Mouse (Mus musculus) intestine, embryonic 16.5 days (tissue): ENCODE measurements around the gene Itpkb. TPM values are rescaled to one million over a fixed set of nuclear protein-coding genes. Genes with fewer than 3 reads are reported as not detected.

ENCODE experiments used
- ATAC-seq: fragments of 200-750 bp; cut with Nextera tagmentation; 2 replicates; pipeline ENCODE4 v1.8.0; 2017; ENCODE audit warnings: moderate TSS enrichment, moderate library complexity
- H3K27ac ChIP-seq: fragments of 300-500 bp; sonication (generic); 2 replicates; pipeline ENCODE4 v1.5.1; 2014; ENCODE audit warnings: mild to moderate bottlenecking, low read length
- H3K27me3 ChIP-seq: fragments of 300-500 bp; sonication (generic); replicated peaks from 2 replicates; pipeline ENCODE4 v1.6.1; 2014; ENCODE audit warnings: low read length, control low read depth, mixed read lengths; ENCODE audit not compliant: control insufficient read depth, insufficient read depth
- H3K36me3 ChIP-seq: fragments of 300-500 bp; sonication (generic); 2 replicates; pipeline ENCODE4 v1.6.1; 2014; ENCODE audit warnings: low read length, control low read depth; ENCODE audit not compliant: control insufficient read depth, insufficient read depth
- H3K4me1 ChIP-seq: fragments of 300-500 bp; sonication (generic); 2 replicates; pipeline ENCODE4 v1.6.1; 2014; ENCODE audit warnings: low read length, control low read depth, mixed read lengths; ENCODE audit not compliant: control insufficient read depth, insufficient read depth
- H3K4me2 ChIP-seq: fragments of 300-500 bp; sonication (generic); 2 replicates; pipeline ENCODE4 v1.6.1; 2014; ENCODE audit warnings: low read depth, low read length, control low read depth
- H3K4me3 ChIP-seq: fragments of 300-500 bp; sonication (generic); 2 replicates; pipeline ENCODE4 v1.5.1; 2014; ENCODE audit warnings: mild to moderate bottlenecking, low read length
- H3K9ac ChIP-seq: fragments of 300-500 bp; sonication (generic); 2 replicates; pipeline ENCODE4 v1.6.1; 2014; ENCODE audit warnings: low read depth, low read length
- H3K9me3 ChIP-seq: fragments of 300-500 bp; sonication (generic); 2 replicates; pipeline ENCODE4 v1.6.1; 2016; ENCODE audit warnings: low read length, control low read depth; ENCODE audit not compliant: control insufficient read depth
- WGBS: fragments of 180-500 bp; shearing (Covaris S2); extraction: QIAGEN DNeasy Blood & Tissue Kit; methylation state at CpG from one replicate; pipeline ENCODE4 v1.1.7; 2014; 5-methylcytosine and 5-hydroxymethylcytosine counted together
- polyA plus RNA-seq: library from polyadenylated mRNA; unstranded; fragments of >200 nt; fragmentation: Nextera tagmentation; extraction: Ambion mirVana; gene quantifications from 2 replicates; pipeline ENCODE4 v1.2.1, GENCODE M21; 2015

Itpkb gene
- polyA plus RNA-seq: 5.1 TPM in 2 replicates

DNA sequence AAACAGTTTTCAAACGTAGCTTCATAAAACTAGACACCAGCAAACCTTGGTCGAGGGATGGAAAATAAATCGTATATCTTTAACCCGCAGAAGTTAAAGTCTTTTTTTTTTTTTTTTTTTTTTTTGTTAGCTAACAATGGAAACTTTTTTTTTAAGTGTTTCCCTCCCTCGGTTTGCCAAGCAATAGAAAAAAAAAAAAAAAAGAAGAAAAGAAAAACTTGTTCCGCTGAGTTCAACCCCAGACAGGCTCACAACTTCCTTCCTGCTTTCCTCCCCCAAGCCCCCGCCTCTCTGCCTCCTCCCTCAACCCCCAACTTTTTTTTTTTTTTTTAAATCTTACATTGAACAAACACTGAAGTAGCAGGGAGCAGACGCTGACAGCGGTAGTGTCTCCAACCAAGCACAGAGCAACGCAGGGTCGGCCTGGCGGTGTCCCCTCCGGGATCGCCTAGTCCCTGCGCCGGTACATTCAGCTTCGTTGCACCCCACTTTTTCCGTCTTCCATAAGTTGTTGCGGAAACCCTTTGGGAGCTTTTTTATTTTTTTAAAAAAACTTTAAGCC is at the start of gene Itpkb:
Gene Itpkb, plus strand, starts transcription at position 341 of the 562 bp plus-strand sequence.
- peaks cover 31% of the 10 kb centered on the region for H3K4me1 ChIP-seq
- H3K36me3 ChIP-seq: 0 out of 2 replicates have a peak, but pooled peaks cover 5% of the 10 kb centered on the region
- WGBS: 1% methylated on average over 19 of the region's 19 CpGs
- H3K9ac ChIP-seq: peak within 1 kb of the TSS; percentile 89
- H3K27me3 ChIP-seq: no peaks in the 10 kb centered on the region
- peak within 1 kb of the TSS; percentile 97 for H3K4me2 ChIP-seq
- peak within 1 kb of the TSS; percentile 80 for H3K4me3 ChIP-seq
- ATAC-seq: peak; percentile 68
- H3K27ac ChIP-seq: peak within 1 kb of the TSS; percentile 94
- no peaks in the 10 kb centered on the region for H3K9me3 ChIP-seq

DNA sequence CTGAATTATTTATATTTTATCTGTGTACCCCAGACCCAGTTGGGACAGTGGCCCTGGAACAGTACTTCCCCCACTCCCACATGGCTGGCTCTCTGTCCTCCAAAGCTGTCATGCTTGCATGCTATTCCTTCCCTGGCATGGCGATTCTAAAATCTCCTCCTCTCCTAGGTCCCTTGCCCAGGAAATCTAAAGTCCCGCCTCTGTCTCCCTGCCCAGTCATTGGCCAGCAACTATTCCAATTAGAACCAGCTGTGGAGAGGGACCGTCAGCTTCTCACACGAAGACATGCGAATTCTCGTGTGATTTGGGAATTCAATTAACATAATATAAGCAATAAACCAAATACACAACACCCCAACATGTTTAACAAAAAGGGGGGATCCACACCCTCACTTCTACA is 47.7 kb upstream of the Itpkb start:
- 74% methylated on average over 6 of the region's 6 CpGs for WGBS
- H3K9ac ChIP-seq: no peak overlapping the region
- no peak overlapping the region for H3K4me2 ChIP-seq
- no peak overlapping the region for H3K27ac ChIP-seq
- no peaks in the 10 kb centered on the region for H3K36me3 ChIP-seq
- ATAC-seq: no peak
- H3K9me3 ChIP-seq: no peaks in the 10 kb centered on the region
- H3K4me1 ChIP-seq: peaks cover 25% of the 10 kb centered on the region
- no peaks in the 10 kb centered on the region for H3K27me3 ChIP-seq
- no peak overlapping the region for H3K4me3 ChIP-seq

DNA sequence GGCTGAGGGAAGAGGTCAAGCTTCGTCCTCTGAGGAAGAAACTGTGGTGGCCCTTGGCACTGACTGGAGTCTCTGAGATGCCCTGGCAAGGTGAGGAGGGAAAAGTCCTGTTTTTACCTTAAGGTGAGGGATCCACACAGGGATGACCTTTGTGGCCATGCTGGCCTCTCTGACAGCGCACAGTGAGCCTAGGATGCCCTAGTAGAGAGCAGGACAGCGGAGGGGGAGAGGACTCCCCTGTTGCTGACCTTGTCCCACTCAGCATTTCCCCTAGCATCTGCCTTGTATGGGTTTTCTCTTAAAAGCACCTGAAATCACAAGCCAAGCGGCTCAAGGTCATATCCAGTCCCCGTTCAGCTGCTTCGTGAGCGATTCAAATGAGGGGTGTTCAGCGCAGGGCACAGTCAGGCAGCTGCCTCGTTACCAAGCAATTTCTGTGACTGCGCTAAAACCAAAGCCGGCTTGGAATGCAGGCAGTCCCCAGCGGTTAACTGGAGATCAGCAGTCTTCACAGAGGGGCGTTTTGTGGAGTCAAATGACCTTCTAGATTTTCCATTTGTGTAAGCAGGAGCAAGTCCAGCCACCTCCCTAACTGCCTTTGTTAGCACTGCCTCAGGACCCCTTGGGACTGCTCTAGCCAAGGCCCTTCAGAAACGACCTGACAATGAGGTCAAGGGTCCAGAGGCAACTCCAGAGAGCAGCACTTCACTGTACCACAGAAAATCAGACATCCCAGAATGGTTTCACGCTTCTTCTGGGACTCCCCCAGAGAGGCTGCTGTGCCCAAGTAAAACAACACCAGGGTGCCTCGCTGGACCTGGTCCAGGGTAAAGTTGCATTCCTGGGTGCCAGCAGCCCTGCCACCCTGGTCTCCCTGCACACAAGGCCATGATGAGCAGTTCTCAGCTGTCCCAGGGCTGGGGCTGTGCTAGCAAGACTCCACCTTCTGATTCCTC is 46.2 kb upstream of the Itpkb start:
- WGBS: 34% methylated on average over 16 of the region's 16 CpGs
- Histone ChIP-seq H3K4me3 (no peak overlapping the region), H3K9me3 (no peaks in the 10 kb centered on the region), H3K36me3 (no peaks in the 10 kb centered on the region), H3K4me1 (peaks cover 25% of the 10 kb centered on the region), H3K9ac (0 out of 2 replicates have a peak overlapping the region, but pooled peaks have one; percentile 12), H3K27me3 (no peaks in the 10 kb centered on the region), H3K27ac (no peak overlapping the region), H3K4me2 (no peak overlapping the region)
- ATAC-seq: no peak

DNA sequence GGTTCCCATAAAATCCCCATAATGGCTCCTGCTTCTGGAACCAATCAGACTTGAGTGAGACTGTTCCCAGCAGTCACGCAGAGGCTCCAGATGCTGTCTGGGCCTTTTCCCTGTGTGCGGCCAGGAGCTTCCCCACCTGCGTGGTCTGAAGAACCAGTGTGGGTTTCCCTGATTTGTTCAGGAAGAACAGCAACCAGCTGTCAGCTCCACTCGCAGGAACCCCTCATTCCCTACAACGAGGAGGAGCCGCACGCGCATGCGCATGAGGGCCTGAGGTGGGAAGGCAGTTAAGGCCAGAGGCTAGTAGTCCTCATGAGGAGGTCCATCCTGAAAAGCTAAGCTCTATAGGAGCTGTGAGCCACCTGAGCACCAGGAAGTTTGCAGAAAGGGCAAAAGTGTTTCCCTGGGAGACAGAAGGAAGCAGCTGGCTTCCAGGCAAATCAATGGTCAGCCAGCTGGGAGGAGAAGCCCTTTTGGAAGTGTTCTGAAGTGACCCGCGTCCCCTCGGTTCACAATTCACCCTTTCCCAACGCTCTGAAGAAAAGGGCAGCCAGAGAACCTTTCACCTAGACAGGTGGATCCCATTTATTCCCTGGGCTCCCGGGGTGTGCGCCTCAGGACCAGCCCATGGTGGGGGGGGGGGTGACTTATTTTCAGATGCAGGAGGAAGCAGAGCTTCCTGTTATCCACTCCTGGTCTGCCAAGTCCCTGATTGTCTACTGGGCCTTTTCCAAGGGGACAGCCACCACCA is 44.0 kb upstream of the Itpkb start:
- H3K4me1 ChIP-seq: peaks cover 25% of the 10 kb centered on the region
- H3K27me3 ChIP-seq: no peaks in the 10 kb centered on the region
- ATAC-seq: 0 out of 2 replicates have a peak, but pooled peaks have one; percentile 7

DNA sequence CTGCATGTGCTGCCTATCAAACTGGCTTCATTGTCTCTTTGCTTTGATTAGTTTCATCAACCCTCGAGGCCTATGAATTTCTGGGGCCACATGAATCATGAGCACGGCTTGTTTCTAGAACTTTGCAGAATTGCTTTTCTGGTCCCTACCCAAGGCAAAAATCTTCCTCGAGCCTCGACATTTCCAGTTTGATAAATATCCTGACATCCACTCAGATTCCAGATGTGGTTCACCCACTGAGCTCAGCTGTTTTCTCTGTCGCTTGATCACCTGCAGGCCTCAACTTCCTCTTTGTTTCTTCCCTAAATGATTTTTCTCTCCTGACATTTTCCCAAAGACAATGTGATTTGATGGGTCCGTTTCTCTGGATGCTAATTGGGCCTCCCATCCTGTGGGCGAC is 42.1 kb upstream of the Itpkb start:
- no peak overlapping the region for H3K27ac ChIP-seq
- H3K9me3 ChIP-seq: no peaks in the 10 kb centered on the region
- peaks cover 25% of the 10 kb centered on the region for H3K4me1 ChIP-seq
- H3K27me3 ChIP-seq: no peaks in the 10 kb centered on the region
- no peak for ATAC-seq
- 67% methylated on average over 7 of the region's 7 CpGs for WGBS
- no peak overlapping the region for H3K4me3 ChIP-seq
- H3K36me3 ChIP-seq: no peaks in the 10 kb centered on the region
- H3K9ac ChIP-seq: no peak overlapping the region
- H3K4me2 ChIP-seq: no peak overlapping the region

More for the DNA sequence above, 44.0 kb upstream of the Itpkb start:
- H3K27ac ChIP-seq: peak overlapping the region; percentile 45
- no peak overlapping the region for H3K4me2 ChIP-seq
- no peaks in the 10 kb centered on the region for H3K9me3 ChIP-seq
- H3K4me3 ChIP-seq: no peak overlapping the region
- no peaks in the 10 kb centered on the region for H3K36me3 ChIP-seq
- H3K9ac ChIP-seq: no peak overlapping the region; the same call in 1 of the 2 replicates
- WGBS: 60% methylated on average over 15 of the region's 15 CpGs

DNA sequence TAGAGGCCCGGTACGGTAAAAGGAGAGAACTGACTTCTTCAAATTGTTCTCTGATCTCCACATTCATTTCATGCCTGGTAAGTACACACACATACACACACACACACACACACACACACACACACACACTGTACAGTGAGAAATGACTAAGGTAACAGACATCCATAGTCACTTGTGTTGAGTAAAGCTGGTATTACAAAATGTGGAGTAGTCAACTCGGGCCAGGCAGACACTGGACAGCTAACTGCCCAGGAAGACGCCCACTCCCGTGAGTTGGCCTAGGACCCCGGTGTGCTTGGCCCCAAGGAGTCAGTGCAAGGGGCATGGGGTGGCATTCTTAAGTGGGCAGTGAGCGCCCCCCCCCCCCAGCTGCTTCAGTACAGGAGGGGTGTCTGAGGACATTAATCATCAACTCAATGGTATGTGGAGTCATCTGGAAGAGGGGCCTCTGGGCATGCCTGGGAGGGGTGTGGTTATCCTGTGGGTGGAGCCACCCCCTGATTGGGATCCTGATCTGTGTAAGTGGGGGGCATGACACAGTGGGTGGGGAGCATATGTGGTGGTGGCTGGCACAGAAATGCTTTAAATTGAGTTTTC is 41.3 kb upstream of the Itpkb start:
- WGBS: 72% methylated on average over 7 of the region's 7 CpGs
- no peaks in the 10 kb centered on the region for H3K9me3 ChIP-seq
- H3K4me1 ChIP-seq: peaks cover 20% of the 10 kb centered on the region
- no peak overlapping the region for H3K4me2 ChIP-seq
- no peak overlapping the region for H3K9ac ChIP-seq
- ATAC-seq: peak; percentile 52
- no peaks in the 10 kb centered on the region for H3K27me3 ChIP-seq
- no peaks in the 10 kb centered on the region for H3K36me3 ChIP-seq
- H3K4me3 ChIP-seq: no peak overlapping the region
- no peak overlapping the region for H3K27ac ChIP-seq

DNA sequence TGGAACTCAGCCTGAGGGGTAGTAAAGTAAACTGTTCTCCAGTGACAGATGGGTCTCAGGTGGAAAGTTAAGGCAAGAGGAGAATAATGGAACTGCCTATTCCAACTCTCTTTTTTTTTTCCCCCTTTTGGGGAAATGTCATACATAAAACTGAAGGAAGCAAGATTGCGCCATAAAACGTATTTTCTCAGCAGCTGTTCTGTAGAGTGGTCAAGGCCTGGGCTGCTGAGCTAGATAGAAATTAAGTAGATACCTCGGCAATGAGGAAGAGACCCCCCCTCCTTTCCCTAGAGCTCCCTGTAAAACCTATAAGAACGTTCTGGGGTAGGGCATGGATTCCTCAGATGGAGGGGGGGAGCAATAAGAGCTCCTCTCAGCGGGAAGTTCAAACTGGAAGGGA is 40.5 kb upstream of the Itpkb start:
- 46% methylated on average over 5 of the region's 5 CpGs for WGBS
- Histone ChIP-seq H3K4me1 (peaks cover 15% of the 10 kb centered on the region), H3K9me3 (no peaks in the 10 kb centered on the region), H3K36me3 (no peaks in the 10 kb centered on the region), H3K4me2 (no peak overlapping the region), H3K27ac (no peak overlapping the region), H3K27me3 (no peaks in the 10 kb centered on the region), H3K9ac (no peak overlapping the region), H3K4me3 (no peak overlapping the region)
- no peak for ATAC-seq

DNA sequence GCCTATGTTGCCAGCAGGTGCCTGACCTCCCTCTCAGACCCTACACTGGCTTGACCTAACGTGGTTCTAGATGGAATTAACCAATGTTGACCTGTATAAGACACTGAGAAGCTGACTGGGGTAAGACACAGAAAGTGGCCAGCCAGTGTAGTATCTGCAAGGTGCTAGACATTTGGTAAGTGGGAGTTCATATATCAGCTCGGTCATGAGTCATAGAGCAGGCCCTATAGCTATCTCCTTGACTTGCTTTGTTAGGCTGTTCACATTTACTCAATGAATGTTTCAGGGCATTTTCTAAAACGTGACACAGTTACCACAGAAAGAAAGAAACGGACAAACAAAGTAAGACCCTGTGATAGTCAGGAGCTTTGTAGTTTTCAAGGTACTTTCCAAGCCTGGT is 39.9 kb upstream of the Itpkb start:
- H3K27ac ChIP-seq: no peak overlapping the region
- no peak overlapping the region for H3K4me3 ChIP-seq
- no peaks in the 10 kb centered on the region for H3K9me3 ChIP-seq
- WGBS: 89% methylated on average over 4 of the region's 4 CpGs
- H3K36me3 ChIP-seq: no peaks in the 10 kb centered on the region
- H3K27me3 ChIP-seq: no peaks in the 10 kb centered on the region
- H3K9ac ChIP-seq: no peak overlapping the region
- peaks cover 15% of the 10 kb centered on the region for H3K4me1 ChIP-seq
- no peak overlapping the region for H3K4me2 ChIP-seq
- ATAC-seq: no peak

DNA sequence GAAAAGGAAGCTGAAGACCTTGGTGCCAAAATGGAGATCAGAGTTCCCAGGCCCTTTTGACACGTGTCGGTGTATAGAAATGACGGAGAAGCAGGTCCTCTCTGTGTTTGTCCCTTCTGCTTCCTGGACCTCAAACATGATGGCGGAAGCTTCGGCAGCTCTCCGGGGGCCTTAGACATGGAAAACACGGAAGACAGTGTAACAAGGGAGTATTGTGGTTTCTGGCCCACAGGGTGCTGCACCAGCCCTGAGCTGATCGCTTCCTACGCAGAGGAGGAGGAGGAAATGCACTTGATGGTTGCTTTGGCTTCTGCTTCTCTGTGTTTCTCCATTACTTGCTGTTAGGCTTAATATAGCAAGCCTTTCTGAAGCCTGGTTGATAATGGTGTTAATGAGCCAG is 34.2 kb upstream of the Itpkb start:
- H3K4me1 ChIP-seq: peaks cover 5% of the 10 kb centered on the region; the same call in 1 of the 2 replicates
- no peak overlapping the region for H3K27ac ChIP-seq
- no peaks in the 10 kb centered on the region for H3K9me3 ChIP-seq
- no peak overlapping the region for H3K4me3 ChIP-seq
- H3K36me3 ChIP-seq: no peaks in the 10 kb centered on the region
- 80% methylated on average over 9 of the region's 9 CpGs for WGBS
- no peaks in the 10 kb centered on the region for H3K27me3 ChIP-seq
- no peak overlapping the region for H3K9ac ChIP-seq
- ATAC-seq: no peak
- no peak overlapping the region for H3K4me2 ChIP-seq
